Comparison of ENCODE assay signal across 14 mouse cellular contexts in the genomic region with DNA sequence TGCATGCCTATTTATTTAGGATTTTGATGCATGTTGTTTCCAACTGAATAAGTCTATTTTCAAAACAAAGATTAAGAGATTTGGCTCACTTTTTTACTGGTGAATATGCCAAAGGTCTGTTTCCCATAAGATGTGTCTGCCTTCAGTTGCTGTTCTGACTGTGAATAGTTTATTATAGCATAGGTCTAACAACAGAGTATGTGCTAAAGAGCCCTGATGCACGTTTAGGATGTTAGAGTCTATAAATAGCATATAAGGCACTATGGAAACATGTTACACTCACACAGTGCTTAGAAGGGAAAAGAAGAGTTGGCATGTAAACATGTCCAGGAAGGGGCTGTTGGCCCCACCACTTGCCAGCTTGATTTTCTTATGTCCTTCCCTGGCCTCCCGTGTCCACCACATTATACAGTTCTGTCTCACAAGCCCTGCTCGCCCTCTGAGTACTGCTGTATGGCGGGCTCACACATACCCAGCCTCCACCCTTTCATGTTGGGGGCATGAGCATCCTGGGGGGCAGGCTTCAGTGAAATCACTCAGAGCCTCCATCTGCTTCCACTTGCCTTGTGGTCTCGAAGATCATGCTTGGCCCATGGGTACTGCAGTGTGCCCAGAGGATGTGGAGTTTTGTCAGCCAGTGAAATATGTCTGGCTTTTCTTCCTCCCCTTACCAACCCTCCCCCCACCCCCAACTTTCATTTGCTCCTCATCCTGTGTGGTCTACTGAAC.
DNase-seq lines count a peak whose midpoint lies in the region; ATAC-seq lines count a peak whose summit lies in the region.
"Had no signal": no experiment of that assay in that cellular context is flagged by ENCODE, and none has a peak within 500 bp of the region (broad histone marks: within the 10 kb centered on the region; RNA-seq: fewer than 3 reads in every experiment).

No protein-coding gene starts in this region.

- DNase-seq in hindbrain, embryonic 10.5 days (ENCODE audit: low spot score) = no peak
- DNase-seq in hindbrain, embryonic 11.5 days (ENCODE audit: low spot score) = no peak
- no peak for DNase-seq in midbrain, embryonic 11.5 days (ENCODE audit: low spot score, missing footprints)
- DNase-seq in embryonic facial prominence, embryonic 14.5 days (ENCODE audit: low spot score) = peak; percentile 75
- DNase-seq in lung, postnatal 10 days = no peak
- DNase-seq in gastrocnemius, postnatal 25 days = no peak
- DNase-seq: adrenal gland, adult 8-10 months; gastrocnemius, postnatal 10 days; lung, adult 2 months; retina, postnatal 1 day; thymus, adult 2 months had no signal

- no peaks in the 10 kb centered on the region for H3K27me3 ChIP-seq in hindbrain, embryonic 10.5 days (ENCODE audit: insufficient read depth, poor library complexity, severe bottlenecking)
- H3K27me3 ChIP-seq in hindbrain, embryonic 11.5 days (ENCODE audit: control insufficient read depth, insufficient read depth, low read length) = no peaks in the 10 kb centered on the region
- H3K27me3 ChIP-seq in midbrain, embryonic 11.5 days (ENCODE audit: control insufficient read depth, insufficient read depth, low read length) = no peaks in the 10 kb centered on the region
- H3K27me3 ChIP-seq in midbrain, embryonic 13.5 days = no peaks in the 10 kb centered on the region
- H3K27me3 ChIP-seq in embryonic facial prominence, embryonic 14.5 days (replicated peaks; ENCODE audit: control insufficient read depth, insufficient read depth, low read length) = no peaks in the 10 kb centered on the region
- no peaks in the 10 kb centered on the region for H3K27me3 ChIP-seq in neural tube, embryonic 13.5 days

- H3K4me1 ChIP-seq in hindbrain, embryonic 10.5 days (replicated peaks) = peaks cover 14% of the 10 kb centered on the region
- no peaks in the 10 kb centered on the region for H3K4me1 ChIP-seq in hindbrain, embryonic 11.5 days (replicated peaks; ENCODE audit: control insufficient read depth, insufficient read depth, low read length)
- no peaks in the 10 kb centered on the region; the same call in 1 of the 2 replicates for H3K4me1 ChIP-seq in midbrain, embryonic 11.5 days (ENCODE audit: control insufficient read depth, insufficient read depth, low read length)
- H3K4me1 ChIP-seq in midbrain, embryonic 13.5 days (replicated peaks) = no peaks in the 10 kb centered on the region
- H3K4me1 ChIP-seq in embryonic facial prominence, embryonic 14.5 days (ENCODE audit: control insufficient read depth, insufficient read depth, low read length) = peaks cover 11% of the 10 kb centered on the region
- peaks cover 15% of the 10 kb centered on the region for H3K4me1 ChIP-seq in neural tube, embryonic 13.5 days (replicated peaks)

- H3K4me3 ChIP-seq in hindbrain, embryonic 10.5 days = no peak overlapping the region
- H3K4me3 ChIP-seq in hindbrain, embryonic 11.5 days (ENCODE audit: low read depth, low read length) = no peak overlapping the region
- H3K4me3 ChIP-seq in midbrain, embryonic 11.5 days (ENCODE audit: low read depth, low read length) = no peak overlapping the region
- H3K4me3 ChIP-seq in midbrain, embryonic 13.5 days (replicated peaks) = no peak overlapping the region
- no peak overlapping the region for H3K4me3 ChIP-seq in embryonic facial prominence, embryonic 14.5 days (ENCODE audit: low read depth, low read length)
- H3K4me3 ChIP-seq in neural tube, embryonic 13.5 days = no peak overlapping the region

- H3K9me3 ChIP-seq in hindbrain, embryonic 10.5 days = no peaks in the 10 kb centered on the region
- H3K9me3 ChIP-seq in hindbrain, embryonic 11.5 days (ENCODE audit: control insufficient read depth, low read length) = no peaks in the 10 kb centered on the region
- H3K9me3 ChIP-seq in midbrain, embryonic 11.5 days (ENCODE audit: control insufficient read depth, low read length) = no peaks in the 10 kb centered on the region
- H3K9me3 ChIP-seq in midbrain, embryonic 13.5 days = no peaks in the 10 kb centered on the region
- H3K9me3 ChIP-seq in embryonic facial prominence, embryonic 14.5 days (ENCODE audit: control insufficient read depth, low read length) = no peaks in the 10 kb centered on the region
- no peaks in the 10 kb centered on the region for H3K9me3 ChIP-seq in neural tube, embryonic 13.5 days

- H3K27ac ChIP-seq in hindbrain, embryonic 10.5 days = peak overlapping the region; percentile 40; the same call in 1 of the 2 replicates
- H3K27ac ChIP-seq in hindbrain, embryonic 11.5 days (ENCODE audit: low read depth, low read length) = no peak overlapping the region
- no peak overlapping the region for H3K27ac ChIP-seq in midbrain, embryonic 11.5 days (ENCODE audit: low read depth, low read length)
- no peak overlapping the region for H3K27ac ChIP-seq in midbrain, embryonic 13.5 days
- peak overlapping the region; percentile 80 for H3K27ac ChIP-seq in embryonic facial prominence, embryonic 14.5 days (replicated peaks; ENCODE audit: low read depth, low read length)
- H3K27ac ChIP-seq in neural tube, embryonic 13.5 days (replicated peaks) = 0 out of 2 replicates have a peak overlapping the region, but pooled peaks have one; percentile 33

- 68% methylated on average over 5 of the region's 5 CpGs for WGBS in hindbrain, embryonic 10.5 days
- WGBS in hindbrain, embryonic 11.5 days = 66% methylated on average over 5 of the region's 5 CpGs
- 74% methylated on average over 5 of the region's 5 CpGs for WGBS in midbrain, embryonic 11.5 days
- WGBS in midbrain, embryonic 13.5 days = 70% methylated on average over 5 of the region's 5 CpGs
- 43% methylated on average over 5 of the region's 5 CpGs for WGBS in embryonic facial prominence, embryonic 14.5 days
- WGBS in neural tube, embryonic 13.5 days = 33% methylated on average over 5 of the region's 5 CpGs

- H3K36me3 ChIP-seq in hindbrain, embryonic 10.5 days = no peaks in the 10 kb centered on the region
- no peaks in the 10 kb centered on the region for H3K36me3 ChIP-seq in hindbrain, embryonic 11.5 days (ENCODE audit: control insufficient read depth, insufficient read depth, low read length)
- no peaks in the 10 kb centered on the region for H3K36me3 ChIP-seq in midbrain, embryonic 11.5 days (ENCODE audit: control insufficient read depth, insufficient read depth, low read length)
- no peaks in the 10 kb centered on the region for H3K36me3 ChIP-seq in midbrain, embryonic 13.5 days
- H3K36me3 ChIP-seq in embryonic facial prominence, embryonic 14.5 days (ENCODE audit: control insufficient read depth, insufficient read depth, low read length) = no peaks in the 10 kb centered on the region
- H3K36me3 ChIP-seq in neural tube, embryonic 13.5 days = no peaks in the 10 kb centered on the region

- no peak overlapping the region for H3K4me2 ChIP-seq in hindbrain, embryonic 11.5 days (replicated peaks; ENCODE audit: low read depth, low read length)
- no peak overlapping the region for H3K4me2 ChIP-seq in midbrain, embryonic 11.5 days
- H3K4me2 ChIP-seq in midbrain, embryonic 13.5 days (replicated peaks) = no peak overlapping the region
- peak overlapping the region; percentile 24; the same call in 1 of the 2 replicates for H3K4me2 ChIP-seq in embryonic facial prominence, embryonic 14.5 days (ENCODE audit: low read depth, low read length)
- H3K4me2 ChIP-seq in neural tube, embryonic 13.5 days = no peak overlapping the region

- no peak for ATAC-seq in hindbrain, embryonic 11.5 days (ENCODE audit: low FRiP score)
- ATAC-seq in midbrain, embryonic 11.5 days (ENCODE audit: low FRiP score) = 0 out of 2 replicates have a peak, but pooled peaks have one; percentile 42
- ATAC-seq in midbrain, embryonic 13.5 days = no peak
- peak; percentile 84 for ATAC-seq in embryonic facial prominence, embryonic 14.5 days (ENCODE audit: low read depth)
- peak; percentile 63 for ATAC-seq in neural tube, embryonic 13.5 days (ENCODE audit: low read depth)
- ATAC-seq: inflammation-experienced regulatory T-cells, adult 6 months had no signal

- no peak overlapping the region for H3K9ac ChIP-seq in hindbrain, embryonic 11.5 days (ENCODE audit: low read depth, low read length)
- H3K9ac ChIP-seq in midbrain, embryonic 11.5 days (ENCODE audit: low read length) = no peak overlapping the region
- H3K9ac ChIP-seq in midbrain, embryonic 13.5 days (replicated peaks) = no peak overlapping the region
- H3K9ac ChIP-seq in embryonic facial prominence, embryonic 14.5 days (ENCODE audit: low read depth, low read length) = no peak overlapping the region
- H3K9ac ChIP-seq in neural tube, embryonic 13.5 days = no peak overlapping the region

Comparison
In these comparisons a context has a peak if more than half of its experiments do, and no peak if none do; other contexts are left out.
1. H3K27ac ChIP-seq: peak in hindbrain, embryonic 10.5 days (single experiment), embryonic facial prominence, embryonic 14.5 days (single experiment) and neural tube, embryonic 13.5 days (single experiment); none in hindbrain, embryonic 11.5 days (single experiment), midbrain, embryonic 11.5 days (single experiment) and midbrain, embryonic 13.5 days (single experiment).
2. ATAC-seq: peak in midbrain, embryonic 11.5 days (single experiment), embryonic facial prominence, embryonic 14.5 days (single experiment) and neural tube, embryonic 13.5 days (single experiment); none in hindbrain, embryonic 11.5 days (single experiment) and midbrain, embryonic 13.5 days (single experiment).